Mouse (Mus musculus): ENCODE results near the gene Ebf1.

DNA sequence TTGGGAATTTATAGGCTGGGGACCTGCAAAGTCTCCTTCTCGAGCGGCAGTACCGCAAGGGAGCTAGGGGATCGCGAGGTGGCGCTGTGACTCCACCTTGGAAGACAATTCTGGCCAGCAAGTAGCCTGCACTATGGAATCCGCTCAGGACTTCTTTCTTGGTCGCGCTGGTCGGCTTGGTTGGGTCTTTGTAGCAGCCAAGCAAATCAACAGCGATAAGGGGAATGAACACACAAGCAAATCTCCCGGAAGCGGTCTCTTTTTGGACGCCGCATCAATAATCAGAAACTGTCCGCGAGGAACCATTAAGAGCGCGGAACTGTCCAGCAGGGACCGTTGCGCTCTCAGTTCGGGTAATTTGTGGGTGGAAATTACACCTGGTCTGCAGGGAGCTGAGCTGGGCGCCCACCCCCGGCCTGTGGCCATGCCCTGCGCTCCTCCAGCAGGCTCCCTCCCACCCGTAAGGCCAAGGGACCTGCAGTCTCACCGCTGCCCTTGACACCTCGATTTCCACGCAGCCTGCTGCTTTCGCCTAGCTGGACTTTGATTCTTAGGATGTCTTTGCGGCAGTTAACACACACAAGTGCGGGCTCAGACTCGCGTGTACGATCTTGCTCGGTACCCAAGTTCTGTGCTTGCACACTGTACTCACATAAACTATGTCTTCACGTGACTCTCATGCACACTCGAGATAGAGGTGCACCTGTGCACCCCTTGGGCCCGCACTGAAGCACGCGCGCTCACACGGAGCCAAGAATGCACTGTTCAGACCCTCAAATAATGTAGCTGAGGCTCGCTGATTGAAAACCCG is 5.9 kb upstream of the Ebf1 start:
- peak; percentile 91 for TF ChIP-seq CTCF (IDR thresholded peaks at IDR 0.05; ENCODE audit: low read depth, low read length)
- no peak for TF ChIP-seq POLR2A (IDR thresholded peaks at IDR 0.05; ENCODE audit: insufficient read depth, low read length)
